Mouse (Mus musculus) CH12.LX (cell line): ENCODE results near the gene Arpp19. TPM values are rescaled to one million over a fixed set of nuclear protein-coding genes. Genes with fewer than 3 reads are reported as not detected.

Source experiments
- DNase-seq: peaks from one replicate; pipeline ENCODE4 v3.0.0-alpha.2; 2013; ENCODE audit errors: extremely low read depth
- H3K27ac ChIP-seq: 2 replicates; pipeline ENCODE4 v1.5.1; 2012; ENCODE audit warnings: low read depth, mild to moderate bottlenecking, control low read depth, moderate library complexity; ENCODE audit not compliant: insufficient read depth
- H3K27me3 ChIP-seq: replicated peaks from 2 replicates; pipeline ENCODE3; 2012; ENCODE audit warnings: inconsistent platforms
- H3K36me3 ChIP-seq, 2 experiments: replicated peaks in 1 of 2; 2 replicates each; pipeline versions ENCODE3 to v1.6.1; 2012; ENCODE audit warnings: inconsistent platforms in 1 of 2, low read length in 1 of 2, mild to moderate bottlenecking in 1 of 2, mixed read lengths in 1 of 2, moderate library complexity in 1 of 2; ENCODE audit not compliant: control insufficient read depth in 1 of 2, insufficient read depth in 1 of 2
- H3K4me1 ChIP-seq, 2 experiments: 2 replicates each; pipeline ENCODE4 v1.6.1; 2012; ENCODE audit warnings: inconsistent platforms in 1 of 2, moderate library complexity in 1 of 2; ENCODE audit not compliant: insufficient read depth in 2 of 2, control insufficient read depth in 1 of 2
- H3K4me2 ChIP-seq: 2 replicates; pipeline ENCODE4 v1.6.1; 2012; ENCODE audit warnings: low read depth, mild to moderate bottlenecking, control low read depth; ENCODE audit not compliant: poor library complexity, insufficient read depth, severe bottlenecking
- H3K4me3 ChIP-seq, 3 experiments: fragments of 150-350 bp in 1 of 3; sonication (generic) in 1 of 3; replicated peaks in 1 of 3; 2 replicates each; pipeline versions ENCODE3 to v1.5.1; 2011 to 2012; ENCODE audit warnings: low read depth in 2 of 3, low read length in 2 of 3, mild to moderate bottlenecking in 2 of 3, moderate library complexity in 2 of 3, control low read depth in 1 of 3, improper control_type of control experiment in 1 of 3, inconsistent platforms in 1 of 3, mixed read lengths in 1 of 3; ENCODE audit not compliant: poor library complexity in 1 of 3
- H3K79me2 ChIP-seq: replicated peaks from 2 replicates; pipeline ENCODE4 v1.6.1; 2012; ENCODE audit warnings: mild to moderate bottlenecking, moderate library complexity; ENCODE audit not compliant: control insufficient read depth, poor library complexity, insufficient read depth, severe bottlenecking; ENCODE audit errors: extremely low read depth
- H3K9ac ChIP-seq: 2 replicates; pipeline ENCODE4 v1.6.1; 2012; ENCODE audit warnings: low read depth, mild to moderate bottlenecking, control low read depth, moderate library complexity; ENCODE audit not compliant: insufficient read depth
- H3K9me3 ChIP-seq: replicated peaks from 2 replicates; pipeline ENCODE3; 2012; ENCODE audit warnings: low read length, inconsistent platforms, mixed read lengths
- BHLHE40 ChIP-seq: IDR thresholded peaks from 2 replicates; pipeline ENCODE4 v1.6.1; 2011; ENCODE audit warnings: mild to moderate bottlenecking, low read depth, low read length, improper control_type of control experiment
- CHD2 ChIP-seq: IDR thresholded peaks from 2 replicates; pipeline ENCODE4 v1.6.1; 2011; ENCODE audit warnings: low read length, improper control_type of control experiment
- CTCF ChIP-seq, 2 experiments: IDR thresholded peaks in 1 of 2; conservative IDR thresholded peaks in 1 of 2; 2 replicates each; pipeline ENCODE4 v1.5.1; 2011 to 2012; ENCODE audit warnings: low read depth in 2 of 2, low read length in 2 of 2, improper control_type of control experiment in 1 of 2, inconsistent platforms in 1 of 2, mild to moderate bottlenecking in 1 of 2, moderate library complexity in 1 of 2
- E2F4 ChIP-seq: IDR thresholded peaks from 2 replicates; pipeline ENCODE4 v1.6.1; 2011; ENCODE audit warnings: low read depth, low read length, improper control_type of control experiment; ENCODE audit not compliant: insufficient replicate concordance
- ELF1 ChIP-seq: IDR thresholded peaks from 2 replicates; pipeline ENCODE4 v1.6.1; 2014; ENCODE audit warnings: low read depth, mild to moderate bottlenecking, inconsistent platforms, low read length, improper control_type of control experiment
- EP300 ChIP-seq: IDR thresholded peaks from 2 replicates; pipeline ENCODE4 v1.6.1; 2011; ENCODE audit warnings: low read length, improper control_type of control experiment
- ETS1 ChIP-seq: conservative IDR thresholded peaks from 2 replicates; pipeline ENCODE4 v1.6.1; 2012; ENCODE audit warnings: low read depth, mild to moderate bottlenecking, inconsistent platforms, low read length, improper control_type of control experiment, moderate library complexity
- GABPA ChIP-seq: IDR thresholded peaks from 2 replicates; pipeline ENCODE4 v1.6.1; 2012; ENCODE audit warnings: low read depth, low read length, improper control_type of control experiment, inconsistent platforms; ENCODE audit not compliant: insufficient replicate concordance
- HCFC1 ChIP-seq: IDR thresholded peaks from 2 replicates; pipeline ENCODE4 v1.6.1; 2012; ENCODE audit warnings: low read depth, mild to moderate bottlenecking, inconsistent platforms, low read length, improper control_type of control experiment
- IRF4 ChIP-seq: IDR thresholded peaks from 2 replicates; pipeline ENCODE4 v1.6.1; 2014; ENCODE audit warnings: low read depth, mild to moderate bottlenecking, inconsistent platforms, low read length, improper control_type of control experiment
- JUN ChIP-seq: IDR thresholded peaks from 2 replicates; pipeline ENCODE4 v1.6.1; 2011; ENCODE audit warnings: low read depth, mild to moderate bottlenecking, low read length, improper control_type of control experiment, moderate library complexity; ENCODE audit not compliant: insufficient read depth
- JUND ChIP-seq: conservative IDR thresholded peaks from 2 replicates; pipeline ENCODE4 v1.6.1; 2011; ENCODE audit warnings: low read depth, low read length, improper control_type of control experiment
- MAFK ChIP-seq: IDR thresholded peaks from 2 replicates; pipeline ENCODE4 v1.6.1; 2011; ENCODE audit warnings: low read length, improper control_type of control experiment; ENCODE audit not compliant: insufficient replicate concordance
- MAX ChIP-seq: IDR thresholded peaks from 2 replicates; pipeline ENCODE4 v1.6.1; 2011; ENCODE audit warnings: low read length, improper control_type of control experiment
- MAZ ChIP-seq: IDR thresholded peaks from 2 replicates; pipeline ENCODE4 v1.6.1; 2012; ENCODE audit warnings: low read depth, mild to moderate bottlenecking, inconsistent platforms, low read length, improper control_type of control experiment, moderate library complexity
- MEF2A ChIP-seq: IDR thresholded peaks from 2 replicates; pipeline ENCODE4 v1.6.1; 2014; ENCODE audit warnings: low read depth, mild to moderate bottlenecking, inconsistent platforms, low read length, improper control_type of control experiment, borderline replicate concordance
- MYC ChIP-seq: IDR thresholded peaks from 2 replicates; pipeline ENCODE4 v1.6.1; 2011; ENCODE audit warnings: low read depth, mild to moderate bottlenecking, improper control_type of control experiment, low read length
- PAX5 ChIP-seq: IDR thresholded peaks from 2 replicates; pipeline ENCODE4 v1.6.1; 2012; ENCODE audit warnings: low read length, inconsistent platforms, mixed read lengths
- POLR2A ChIP-seq: IDR thresholded peaks from 2 replicates; pipeline ENCODE4 v1.6.1; 2011; ENCODE audit warnings: low read depth, mild to moderate bottlenecking, improper control_type of control experiment, low read length
- POLR2AphosphoS2 ChIP-seq: IDR thresholded peaks from 2 replicates; pipeline ENCODE4 v1.6.1; 2011; ENCODE audit warnings: low read depth, low read length, improper control_type of control experiment
- RCOR1 ChIP-seq: conservative IDR thresholded peaks from 2 replicates; pipeline ENCODE4 v1.6.1; 2012; ENCODE audit warnings: low read depth, mild to moderate bottlenecking, inconsistent platforms, low read length, improper control_type of control experiment
- SIN3A ChIP-seq: IDR thresholded peaks from 2 replicates; pipeline ENCODE4 v1.6.1; 2012; ENCODE audit warnings: low read length, improper control_type of control experiment, inconsistent platforms
- SMC3 ChIP-seq: IDR thresholded peaks from 2 replicates; pipeline ENCODE4 v1.6.1; 2011; ENCODE audit warnings: low read depth, low read length, improper control_type of control experiment
- TBP ChIP-seq: conservative IDR thresholded peaks from 2 replicates; pipeline ENCODE4 v1.6.1; 2011; ENCODE audit warnings: low read depth, low read length, improper control_type of control experiment
- TCF12 ChIP-seq: IDR thresholded peaks from 2 replicates; pipeline ENCODE4 v1.6.1; 2014; ENCODE audit warnings: low read depth, mild to moderate bottlenecking, inconsistent platforms, low read length, improper control_type of control experiment
- UBTF ChIP-seq: IDR thresholded peaks from 2 replicates; pipeline ENCODE4 v1.6.1; 2012; ENCODE audit warnings: low read depth, mild to moderate bottlenecking, inconsistent platforms, low read length, improper control_type of control experiment, moderate library complexity
- USF1 ChIP-seq: IDR thresholded peaks from 2 replicates; pipeline ENCODE4 v1.6.1; 2014; ENCODE audit warnings: low read depth, mild to moderate bottlenecking, inconsistent platforms, low read length, improper control_type of control experiment
- ZKSCAN1 ChIP-seq: IDR thresholded peaks from 2 replicates; pipeline ENCODE4 v1.6.1; 2012; ENCODE audit warnings: low read depth, inconsistent platforms, low read length, improper control_type of control experiment, borderline replicate concordance
- ZMIZ1 ChIP-seq: IDR thresholded peaks from 2 replicates; pipeline ENCODE4 v1.6.1; 2012; ENCODE audit warnings: low read depth, mild to moderate bottlenecking, inconsistent platforms, low read length, improper control_type of control experiment
- ZNF384 ChIP-seq: IDR thresholded peaks from 2 replicates; pipeline ENCODE4 v1.6.1; 2012; ENCODE audit warnings: low read depth, low read length, improper control_type of control experiment, inconsistent platforms
- dilution Hi-C: fragments of 300-500 bp; cut with MboI; formaldehyde crosslinking; loops from 2 replicates; pipeline ENCODE4 v1.14.3; 2020; ENCODE audit warnings: low sequenced_read_pairs; ENCODE audit not compliant: extremely low pct_unique_long_range_greater_than_20kb, extremely low pct_ligation_motif_present
- in situ Hi-C: fragments of 300-500 bp; cut with MboI; formaldehyde crosslinking; loops from 3 replicates; pipeline ENCODE4 v1.14.3; 2019; ENCODE audit warnings: low sequenced_read_pairs, low pct_ligation_motif_present, low pct_unique_long_range_greater_than_20kb, mixed read lengths
- polyA plus RNA-seq: library from polyadenylated mRNA; unstranded; fragments of >175 nt; gene quantifications from 2 replicates; pipeline ENCODE4 v1.2.1, GENCODE M21; 2012; ENCODE audit warnings: low read depth; ENCODE audit not compliant: insufficient read length
- total RNA-seq, 2 experiments: library from RNA; depleted of rRNA; stranded (reverse); fragments of 300-350 nt in 1 of 2; fragments of >200 nt in 1 of 2; gene quantifications; 2 replicates each; pipeline ENCODE4 v1.2.3; 2012 to 2014

Arpp19 gene
- total and polyA plus RNA-seq, 3 experiments, result 194 to 479 (median 244) TPM

GRCm38 (mm10) chr9:75100157-75100781 lies 62.9 kb downstream of the Arpp19 start:
- peaks cover 58% of the 10 kb centered on the region for H3K79me2 ChIP-seq
- dilution Hi-C loops, result no loop called here
- TF ChIP-seq CHD2, result no peak
- TF ChIP-seq SIN3A, result peak; percentile 29; the same call in 1 of the 2 replicates
- TF ChIP-seq PAX5, result no peak
- TF ChIP-seq ZKSCAN1, result no peak
- no peak for TF ChIP-seq HCFC1
- TF ChIP-seq BHLHE40, result peak; percentile 47
- 0 out of 2 replicates have a peak, but pooled peaks have one; percentile 44 for TF ChIP-seq ETS1
- no peak for TF ChIP-seq POLR2AphosphoS2
- no peak for TF ChIP-seq USF1
- TF ChIP-seq ZMIZ1, result no peak
- TF ChIP-seq SMC3, result no peak
- no peak for TF ChIP-seq GABPA
- TF ChIP-seq IRF4, result no peak
- no peak for TF ChIP-seq JUN
- no peak for TF ChIP-seq CTCF (conservative IDR thresholded peaks at IDR 0.05 in 1 of 2, IDR thresholded peaks at IDR 0.05 in 1 of 2; ENCODE audit: low read depth in 2 of 2, low read length in 2 of 2)
- TF ChIP-seq ELF1, result peak; percentile 32; the same call in 1 of the 2 replicates
- peak; percentile 94 for TF ChIP-seq MEF2A
- TF ChIP-seq POLR2A, result no peak
- TF ChIP-seq JUND, result no peak
- TF ChIP-seq MAX, result no peak
- TF ChIP-seq TCF12, result peak; percentile 38; the same call in 1 of the 2 replicates
- TF ChIP-seq EP300, result peak; percentile 55; the same call in 1 of the 2 replicates
- TF ChIP-seq E2F4, result no peak
- TF ChIP-seq MAFK, result peak; percentile 88
- TF ChIP-seq ZNF384, result no peak
- 0 out of 2 replicates have a peak, but pooled peaks have one; percentile 29 for TF ChIP-seq MYC
- TF ChIP-seq UBTF, result no peak
- TF ChIP-seq RCOR1, result no peak
- TF ChIP-seq MAZ, result no peak
- TF ChIP-seq TBP, result 0 out of 2 replicates have a peak, but pooled peaks have one; percentile 25
- H3K4me2 ChIP-seq, result peak overlapping the region; percentile 46
- no peaks in the 10 kb centered on the region for H3K27me3 ChIP-seq
- no peak overlapping the region for H3K4me3 ChIP-seq
- H3K36me3 ChIP-seq, result peaks cover 0 to 7% of the 10 kb centered on the region in 2 experiments
- H3K9me3 ChIP-seq, result no peaks in the 10 kb centered on the region
- in situ Hi-C loops, result no loop called here
- peak overlapping the region; percentile 39 for H3K9ac ChIP-seq
- H3K4me1 ChIP-seq, result peaks cover 12 to 83% of the 10 kb centered on the region in 2 experiments; a peak in 3 of 4 replicates
- H3K27ac ChIP-seq, result peak overlapping the region; percentile 77
- DNase-seq, result peak; percentile 37
